Mouse (Mus musculus) adrenal gland, adult 2 months (tissue): ENCODE measurements around the gene Dhrs7b. TPM values are rescaled to one million over a fixed set of nuclear protein-coding genes. Genes with fewer than 3 reads are reported as not detected.
A peak's percentile ranks its signal among the peaks of the same experiment; 100 is the strongest.
"Not testable (repeated sequence)": the region's sequence is repeated elsewhere in the genome, so short reads cannot be mapped to it uniquely, and the experiment has no call there.

ENCODE experiments used
- DNase-seq: peaks from one replicate; pipeline ENCODE4 v3.0.0; 2021
- long read RNA-seq: library from polyadenylated mRNA; stranded (forward); transcript quantifications from one replicate; pipeline ENCODE4 v2.0.0, GENCODE M21; 2021
- polyA plus RNA-seq: library from polyadenylated mRNA; depleted of rRNA; stranded (reverse); fragments of >200 nt; gene quantifications from 2 replicates; pipeline ENCODE4 v1.2.3, GENCODE M21; 2012; rRNA removed
- total RNA-seq, 2 experiments: library from RNA; stranded (reverse); gene quantifications; 2 replicates each; pipeline ENCODE4 v1.2.3; 2021

Gene Dhrs7b
- 10 to 100 TPM; 36.9 to 53.7 TPM for total RNA-seq
- polyA plus RNA-seq, result 13.2 and 16.0 TPM in 2 replicates
- long read RNA-seq, transcript Dhrs7b-201 (7 exons, 1,553 nt), result major isoform, 20 of 42 reads
- long read RNA-seq, partial matches to known transcripts, result 1 of 42 reads
- long read RNA-seq, other reads (novel, unspliced or antisense), result 21 of 42 reads

- DNase-seq, result peak; percentile 92
Observed at GRCm38 (mm10) chr11:60830433-60831052, at the start of gene Dhrs7b. Dhrs7b (plus strand) TSS chr11:60830631.

- no peak for DNase-seq
Observed at GRCm38 (mm10) chr11:60784179-60784922, 46.1 kb upstream of the Dhrs7b start.

- no peak for DNase-seq
Observed at GRCm38 (mm10) chr11:60787595-60787994, 42.8 kb upstream of the Dhrs7b start.

DNA sequence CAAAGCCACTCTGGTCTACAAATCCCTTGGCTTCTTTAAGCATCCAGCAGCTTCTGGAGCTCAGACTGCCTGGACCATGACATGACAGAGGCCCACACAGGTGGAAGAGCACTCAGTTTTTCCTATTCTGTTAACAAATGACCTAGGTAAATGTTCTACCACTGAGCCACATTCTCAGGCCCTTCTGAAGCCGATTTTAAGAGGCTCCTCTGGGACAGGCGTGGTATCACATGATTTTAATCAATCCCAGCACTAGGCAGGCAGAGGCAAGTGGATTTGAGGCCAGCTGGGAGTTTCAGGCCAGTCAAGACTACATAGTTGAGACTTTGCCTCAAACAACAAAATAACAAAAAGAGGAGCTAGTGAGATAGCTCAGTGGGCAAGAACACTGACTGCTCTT, 40.0 kb upstream of the Dhrs7b start:
- DNase-seq, result no peak

GRCm38 (mm10) chr11:60796342-60796741, 34.1 kb upstream of the Dhrs7b start:
- DNase-seq, result no peak

DNA sequence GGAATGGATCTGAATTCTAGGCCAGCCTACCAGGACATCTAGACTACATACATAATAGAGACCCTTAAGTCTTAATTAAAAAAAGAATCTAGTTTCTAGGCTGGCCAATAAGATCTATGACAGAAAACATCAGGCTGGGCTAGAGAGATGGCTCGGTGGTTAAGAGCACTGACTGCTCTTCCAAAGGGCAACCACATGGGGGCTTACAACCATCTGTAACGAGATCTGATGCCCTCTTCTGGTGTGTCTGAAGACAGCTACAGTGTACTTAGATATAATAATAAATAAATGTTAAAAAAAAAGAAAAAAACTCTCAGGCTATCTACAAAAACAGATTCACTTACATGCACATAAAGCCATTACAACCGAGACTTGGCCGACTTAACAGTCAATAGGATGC, 30.5 kb upstream of the Dhrs7b start:
- no peak for DNase-seq

GRCm38 (mm10) chr11:60800892-60801291, 29.5 kb upstream of the Dhrs7b start:
- DNase-seq, result peak; percentile 53

GRCm38 (mm10) chr11:60808286-60809070, 22.0 kb upstream of the Dhrs7b start:
- DNase-seq, result peak; percentile 84

GRCm38 (mm10) chr11:60809546-60809945, 20.9 kb upstream of the Dhrs7b start:
- no peak for DNase-seq

GRCm38 (mm10) chr11:60810046-60810965, 20.1 kb upstream of the Dhrs7b start:
- peak; percentile 35 for DNase-seq

GRCm38 (mm10) chr11:60811054-60811460, 19.4 kb upstream of the Dhrs7b start:
- DNase-seq, result peak; percentile 99

DNA sequence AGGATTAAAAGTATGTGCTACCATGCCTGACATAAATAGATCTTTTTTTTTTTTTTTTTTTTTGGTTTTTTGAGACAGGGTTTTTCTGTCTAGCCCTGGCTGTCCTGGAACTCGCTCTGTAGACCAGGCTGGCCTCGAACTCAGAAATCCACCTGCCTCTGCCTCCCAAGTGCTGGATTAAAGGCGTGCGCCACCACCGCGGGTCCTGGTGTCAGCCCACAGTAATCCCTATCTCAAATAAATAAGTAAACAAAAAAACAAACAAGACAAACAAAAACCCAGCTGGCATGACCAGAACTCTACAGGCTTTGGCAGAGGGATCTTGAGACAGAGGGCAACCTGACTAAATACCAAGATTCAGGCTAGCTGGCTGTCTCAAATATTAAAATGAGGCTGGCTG, 18.8 kb upstream of the Dhrs7b start, which contains the start of gene Shmt1:
Shmt1 (minus strand) TSS at position 101 of the 400 bp plus-strand sequence.
- DNase-seq, result not testable (repeated sequence)

DNA sequence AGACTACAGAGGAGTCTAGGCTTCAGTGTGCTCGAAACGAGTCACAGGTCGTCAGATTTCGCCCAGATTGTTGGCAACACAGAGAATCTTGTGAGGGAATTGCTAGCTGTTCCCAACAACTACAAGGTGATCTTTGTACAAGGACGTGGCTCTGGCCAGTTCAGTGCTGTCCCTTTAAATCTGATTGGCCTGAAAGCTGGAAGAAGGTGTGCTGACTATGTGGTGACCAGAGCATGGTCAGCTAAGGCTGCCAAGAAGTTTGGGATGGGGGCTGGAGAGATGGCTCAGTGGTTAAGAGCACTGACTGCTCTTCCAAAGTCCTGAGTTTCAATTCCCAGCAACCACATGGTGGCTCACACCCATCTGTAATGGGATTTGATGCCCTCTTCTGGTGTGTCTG, 14.0 kb upstream of the Dhrs7b start:
- no peak for DNase-seq

- no peak for DNase-seq
Observed at GRCm38 (mm10) chr11:60823771-60824170, 6.7 kb upstream of the Dhrs7b start.

GRCm38 (mm10) chr11:60825191-60825590, 5.2 kb upstream of the Dhrs7b start:
- DNase-seq, result no peak

DNA sequence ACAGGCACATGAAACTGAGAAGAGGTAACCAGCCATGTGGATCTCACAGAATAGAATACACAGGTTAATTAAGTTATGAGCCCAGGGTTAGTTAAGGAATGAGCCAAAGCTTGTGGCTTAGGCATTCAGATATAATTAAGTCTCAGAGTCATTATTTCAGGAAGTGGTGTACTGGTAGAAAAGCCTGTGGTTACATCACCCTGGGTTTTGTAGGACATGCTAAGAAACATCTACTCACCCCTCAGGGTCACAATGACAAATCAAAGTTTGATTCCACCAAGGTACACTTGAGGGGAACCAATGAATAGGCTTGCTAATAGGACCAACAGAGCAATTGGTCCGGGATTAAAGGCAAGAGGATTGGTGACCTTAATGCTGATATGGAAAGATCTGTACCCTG, 3.7 kb upstream of the Dhrs7b start:
- DNase-seq, result no peak

- DNase-seq, result no peak
Observed at GRCm38 (mm10) chr11:60827241-60827945, 3.0 kb upstream of the Dhrs7b start.

DNA sequence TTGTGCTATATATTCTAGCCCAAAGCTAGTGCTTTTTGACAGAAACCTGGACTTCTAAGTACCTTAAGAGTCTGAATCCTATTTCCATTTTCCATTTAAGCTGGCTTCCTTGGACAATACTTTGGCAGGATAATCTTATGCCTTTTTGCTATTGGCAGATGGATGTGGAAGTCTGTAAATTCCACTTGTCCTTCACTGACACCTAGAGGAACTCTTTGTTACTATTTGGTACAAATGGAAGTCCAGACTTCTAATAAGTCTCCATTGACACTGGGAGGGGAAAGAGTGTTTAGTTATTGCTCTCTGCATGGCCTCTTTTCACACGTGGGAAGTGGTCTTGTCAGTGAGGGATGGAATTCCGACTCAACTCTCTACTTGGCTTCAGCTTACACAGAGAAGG, 1.5 kb upstream of the Dhrs7b start:
- no peak for DNase-seq

GRCm38 (mm10) chr11:60836897-60837296, 6.5 kb downstream of the Dhrs7b start:
- no peak for DNase-seq

GRCm38 (mm10) chr11:60837644-60838406, 7.4 kb downstream of the Dhrs7b start:
- DNase-seq, result peak; percentile 27
